Mouse (Mus musculus) cerebellum, adult 9-11 months (tissue): ENCODE measurements at regions not wholly inside any gene's neighbourhood (a gene's known extent, or its start where the extent isn't known, plus 50 kb on each side); places are given as distances from the start of the nearest gene placed in this dataset.

Source experiments
- DNase-seq: peaks from one replicate; pipeline ENCODE4 v3.0.0; 2022

DNA sequence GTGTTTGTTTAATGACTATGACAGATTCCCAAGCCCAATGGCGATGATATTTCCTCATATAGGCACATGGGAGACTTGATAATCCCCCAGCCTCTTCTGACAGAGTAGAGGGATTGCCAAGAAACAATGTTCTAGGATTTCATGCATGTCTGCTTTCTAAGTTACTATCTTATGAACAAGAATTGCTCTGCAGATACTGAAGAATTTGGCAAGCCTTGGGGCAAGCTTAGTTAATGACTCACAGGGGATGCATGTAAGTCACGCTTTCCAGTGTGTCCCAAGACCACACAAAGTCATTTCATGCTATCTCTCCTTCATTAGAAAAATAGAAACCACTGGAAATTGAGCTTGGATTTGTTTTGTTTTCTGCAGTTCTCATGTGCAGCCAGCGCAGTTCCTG, 376.2 kb downstream of the Dcdc2c start:
- DNase-seq = no peak

DNA sequence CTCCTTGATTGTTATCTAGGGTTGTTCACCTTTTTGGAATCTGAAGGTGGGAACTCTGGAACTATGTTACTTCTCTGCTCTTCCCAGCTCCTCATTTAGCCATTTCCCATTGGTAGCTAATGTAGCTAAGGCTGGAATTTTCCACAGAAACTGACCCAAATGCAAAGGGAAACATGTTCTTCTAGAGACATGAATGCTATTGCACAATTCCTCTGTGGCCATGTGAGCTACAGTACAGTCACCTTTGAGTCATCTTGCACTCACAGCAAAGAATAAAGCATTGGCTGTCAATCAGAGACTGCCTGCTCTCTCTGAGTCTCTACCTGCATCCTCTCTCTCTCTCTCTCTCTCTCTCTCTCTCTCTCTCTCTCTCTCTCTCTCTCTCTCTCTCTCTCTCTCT, 378.1 kb downstream of the Dcdc2c start:
- no peak for DNase-seq

DNA sequence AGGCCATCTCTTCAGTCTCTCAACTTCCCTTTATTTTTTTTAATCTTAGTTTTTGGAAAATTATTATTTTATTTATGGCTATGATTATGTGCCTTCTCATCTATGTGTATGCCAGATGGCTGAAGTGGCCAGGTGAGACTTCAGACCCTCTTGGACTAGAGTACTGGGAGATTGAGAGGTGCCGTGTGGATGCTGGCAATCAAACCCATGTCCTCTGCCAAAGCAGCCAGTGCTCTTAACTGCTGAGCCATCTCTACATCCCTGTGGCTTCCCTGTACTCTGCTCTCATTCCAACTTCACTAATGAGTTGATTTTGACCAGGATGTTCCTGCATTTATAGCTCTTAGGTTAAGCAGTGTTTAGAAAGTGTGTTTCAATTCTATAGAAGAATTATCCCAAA, 393.4 kb downstream of the Dcdc2c start:
- DNase-seq = no peak

DNA sequence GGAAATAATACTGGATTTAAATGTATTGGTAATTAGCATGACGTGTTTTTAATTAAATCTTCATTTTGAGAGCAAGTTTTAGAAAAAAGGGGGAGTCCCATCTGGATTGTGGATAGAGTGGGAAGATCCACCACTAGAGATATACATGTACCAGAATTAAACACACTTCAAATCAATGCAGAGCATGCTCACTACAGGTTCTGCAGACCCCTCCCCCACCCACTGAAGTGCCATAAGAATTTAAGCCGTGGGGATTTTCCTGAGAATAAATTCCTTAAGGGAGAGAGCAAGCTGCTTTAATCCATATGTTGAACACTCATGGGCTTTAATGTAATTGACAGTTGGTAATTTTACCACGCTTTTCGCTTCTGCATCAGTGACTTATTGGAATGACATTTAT, 401.4 kb downstream of the Dcdc2c start:
- no peak for DNase-seq

DNA sequence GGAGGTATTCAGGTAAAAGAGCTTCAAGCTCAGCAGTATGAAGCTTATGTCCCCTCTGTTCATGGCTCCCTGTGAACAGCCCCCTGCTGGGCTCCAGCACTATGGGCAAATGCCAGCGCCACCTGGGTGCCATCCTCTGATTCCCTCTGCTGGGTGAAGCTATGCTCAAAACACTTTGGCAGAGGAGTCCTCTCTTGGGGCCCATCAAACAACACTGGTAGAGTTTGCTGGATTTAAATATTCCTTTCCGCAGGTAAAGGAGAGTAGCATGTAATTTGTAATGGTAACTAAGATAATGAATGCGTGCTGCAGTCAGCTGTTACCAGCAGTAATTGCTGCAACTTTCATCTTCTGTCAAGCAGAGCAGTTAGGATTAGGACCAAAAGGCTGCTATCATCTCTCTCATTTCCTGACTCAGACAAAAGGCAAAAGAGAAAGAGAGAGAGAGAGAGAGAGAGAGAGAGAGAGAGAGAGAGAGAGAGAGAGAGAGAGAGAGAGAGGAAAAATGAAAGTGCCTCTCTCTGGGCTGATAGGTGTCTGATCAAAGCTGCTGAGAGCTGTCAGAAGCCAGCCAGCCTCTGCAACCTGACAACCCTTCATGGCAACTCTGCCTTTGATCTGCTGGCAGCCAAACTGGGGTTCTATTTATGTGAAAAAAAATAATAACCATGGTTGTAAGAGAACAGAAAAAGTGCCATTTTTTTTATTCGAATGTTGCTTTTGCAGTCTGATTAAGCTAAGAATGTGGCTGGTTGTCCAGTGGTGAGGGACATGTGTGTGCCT, 416.2 kb downstream of the Dcdc2c start:
- DNase-seq = no peak

DNA sequence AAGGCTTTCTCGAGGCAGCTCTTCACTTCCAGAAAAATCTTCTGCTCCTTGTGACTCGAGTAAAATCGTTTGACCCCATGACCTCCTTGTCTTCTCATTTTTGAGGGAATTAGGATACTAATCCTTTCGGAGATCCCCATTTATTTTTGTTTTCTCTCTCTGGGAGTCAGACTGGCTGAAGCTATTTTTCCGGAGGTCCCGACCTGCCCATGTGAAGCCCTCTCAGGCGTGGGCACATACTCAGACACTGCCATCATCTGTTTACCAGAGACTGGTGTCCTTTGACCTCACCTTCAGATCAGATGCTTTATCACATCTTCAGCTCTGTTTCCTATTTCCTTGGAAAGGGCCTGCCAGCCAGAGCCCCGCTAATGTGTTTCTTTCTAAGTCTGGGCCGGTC, 429.4 kb downstream of the Dcdc2c start:
- no peak for DNase-seq

DNA sequence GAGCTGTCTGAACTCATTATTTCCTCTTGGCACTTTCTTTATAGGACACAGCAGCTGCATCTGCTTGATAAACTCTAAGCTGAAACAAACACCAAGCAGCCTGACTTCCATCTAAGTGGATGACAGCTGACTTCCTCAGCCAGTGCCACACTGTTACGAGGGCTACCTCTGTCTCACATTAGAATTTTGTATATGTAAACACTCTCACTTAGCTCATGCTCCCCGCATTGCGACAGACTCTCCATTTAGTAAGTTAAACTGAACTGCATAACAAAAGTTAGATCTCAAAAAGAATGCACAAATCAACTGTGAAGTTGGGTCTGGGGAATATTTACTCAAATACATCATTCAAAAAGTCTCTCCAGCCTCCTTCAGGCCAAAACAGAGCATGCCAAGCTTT, 432.1 kb downstream of the Dcdc2c start:
- DNase-seq = no peak

DNA sequence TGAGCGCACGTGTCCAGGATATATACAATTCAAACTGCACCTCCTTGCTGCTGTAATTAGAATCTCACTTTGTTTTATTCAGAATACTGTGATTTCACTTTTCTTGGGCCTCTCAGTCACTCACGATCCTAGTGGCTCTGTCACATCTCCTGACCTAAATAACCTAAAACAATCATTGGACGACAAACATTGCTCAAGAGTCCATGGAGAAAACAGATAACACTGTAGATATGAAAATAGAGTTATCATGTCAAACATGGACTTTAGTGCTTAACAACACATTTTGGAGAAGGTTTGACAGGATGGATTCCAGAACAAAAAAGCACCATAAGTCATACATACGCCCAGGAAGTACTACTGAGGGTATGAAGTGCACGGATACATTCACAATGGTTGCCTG, 461.5 kb downstream of the Dcdc2c start:
- no peak for DNase-seq

DNA sequence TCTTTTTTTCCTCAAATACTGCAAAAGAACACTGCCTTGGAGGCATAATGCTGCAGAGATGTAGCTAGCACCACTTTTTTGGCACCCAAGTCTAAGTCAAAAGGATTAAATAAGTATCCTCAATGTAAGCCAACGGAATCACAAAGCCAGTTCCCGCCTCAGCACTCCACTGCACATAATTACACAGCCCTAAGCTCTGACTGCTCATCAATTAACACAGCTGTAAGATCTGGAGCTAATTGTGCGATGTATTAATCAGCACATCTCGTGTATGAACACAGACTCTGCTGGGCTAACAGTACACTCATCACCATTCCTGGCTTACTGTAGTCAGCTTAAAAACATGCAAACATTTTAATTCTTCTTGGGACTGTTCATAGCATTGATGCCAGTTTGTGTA, 466.7 kb downstream of the Dcdc2c start:
- DNase-seq = no peak

DNA sequence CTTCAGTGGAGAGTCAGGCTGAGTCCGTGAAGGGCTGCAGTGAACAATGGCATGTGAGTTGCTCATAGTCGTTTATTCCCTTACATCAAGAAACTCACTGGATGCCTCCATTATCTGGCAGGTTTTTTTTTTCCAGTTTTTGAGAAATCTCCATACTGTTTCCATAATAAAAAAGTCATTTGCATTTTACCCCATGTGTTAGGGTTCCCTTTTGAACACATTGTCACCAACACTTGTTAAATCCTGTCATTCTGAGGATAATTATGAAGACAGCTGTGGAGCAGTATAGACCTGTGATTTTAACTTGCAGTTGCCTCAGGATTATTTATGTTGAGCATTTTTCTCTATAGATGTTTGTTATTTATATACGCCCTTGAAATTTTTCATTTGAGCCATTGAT, 475.6 kb downstream of the Dcdc2c start:
- DNase-seq = no peak

DNA sequence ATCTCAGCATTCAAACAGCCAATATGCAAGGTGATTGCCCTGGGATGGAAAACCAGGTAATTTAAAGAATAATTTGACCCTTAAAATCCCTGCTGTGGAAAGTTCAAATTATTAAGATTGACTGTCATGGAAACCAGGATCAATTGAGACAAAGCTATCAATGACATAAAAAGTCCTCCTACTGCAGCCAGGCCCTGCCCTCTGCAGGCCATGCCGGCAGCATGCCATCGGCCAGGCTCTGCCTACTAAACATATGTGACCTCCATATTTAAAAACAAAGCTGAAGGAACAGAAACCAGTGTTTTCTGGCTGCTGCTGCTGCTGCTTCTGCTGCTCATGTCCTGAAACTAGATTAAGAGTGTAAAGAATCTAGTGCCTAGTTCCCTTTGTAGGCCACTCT, 483.6 kb downstream of the Dcdc2c start:
- DNase-seq = no peak

DNA sequence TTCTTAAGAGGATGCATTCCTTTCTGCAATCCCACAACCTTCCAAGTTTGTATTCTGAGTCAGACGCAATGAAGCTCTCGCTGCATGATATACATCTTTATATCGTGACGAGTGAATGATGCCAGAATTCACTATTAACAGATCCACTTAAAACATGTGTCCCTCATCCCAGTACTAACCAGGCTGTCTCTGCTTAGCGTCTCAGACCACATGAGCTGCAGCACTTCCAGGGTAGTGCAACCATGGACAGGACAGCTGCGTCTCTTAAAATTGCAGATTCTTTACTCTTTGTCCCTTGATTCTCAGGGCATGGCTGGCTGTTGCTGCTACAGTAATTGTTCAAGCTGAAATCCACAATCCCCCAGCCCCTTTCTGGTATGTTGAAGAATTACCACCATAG, 491.9 kb downstream of the Dcdc2c start:
- no peak for DNase-seq

DNA sequence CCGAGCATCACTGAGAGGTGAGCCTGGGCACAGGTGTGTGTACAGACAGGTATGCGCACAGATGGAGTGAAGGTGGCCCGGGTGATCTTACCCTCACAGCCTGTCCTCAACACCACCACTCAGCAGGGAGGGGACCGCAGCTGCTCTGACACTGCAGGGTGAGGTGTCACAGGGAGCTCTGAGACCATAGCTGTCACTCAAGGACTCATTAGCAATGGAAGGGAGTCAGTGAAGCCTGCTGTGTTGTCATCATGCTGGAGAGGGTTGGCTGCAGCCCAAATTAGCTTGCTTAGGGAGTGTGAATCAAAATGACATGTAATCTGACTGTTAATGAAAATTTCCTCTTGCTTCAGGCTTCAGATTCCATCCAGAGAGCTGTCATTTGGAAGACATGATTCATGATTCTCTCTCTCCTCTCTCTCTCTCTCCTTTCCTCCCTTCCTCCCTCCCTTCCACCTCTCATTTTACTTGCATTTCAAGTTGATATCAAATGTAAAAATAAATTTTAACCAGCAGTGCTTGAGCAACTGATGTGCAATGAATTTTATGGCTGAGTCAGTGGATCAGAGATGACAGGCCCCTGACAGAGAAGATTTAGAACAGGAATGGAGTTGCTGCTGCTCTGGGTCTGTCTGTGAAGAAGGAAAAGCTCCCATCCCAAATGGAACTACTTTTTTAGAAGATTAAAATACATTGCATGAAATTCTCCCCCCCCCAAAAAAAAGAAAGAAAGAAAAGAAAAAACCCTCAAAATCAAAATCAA, 496.5 kb downstream of the Dcdc2c start:
- peak; percentile 4 for DNase-seq

DNA sequence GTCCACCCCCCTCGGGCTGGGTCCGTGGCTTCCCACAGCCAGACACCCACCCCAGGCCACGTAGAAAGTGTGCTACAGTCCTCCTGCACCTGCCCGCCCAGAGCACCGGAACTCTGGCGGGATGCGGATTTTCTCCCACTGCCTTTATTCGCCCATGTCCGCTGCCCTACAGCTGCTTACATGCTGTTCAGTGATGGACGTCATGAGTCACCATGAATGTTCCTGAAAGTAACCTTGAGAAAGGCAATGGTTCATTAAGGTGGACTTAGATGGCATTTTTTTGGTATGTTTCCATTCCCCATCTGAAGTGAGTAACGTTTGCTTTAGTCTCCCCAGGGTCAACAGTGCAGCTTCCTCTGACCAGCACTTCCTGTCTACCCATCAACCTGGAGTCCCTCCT, 497.8 kb downstream of the Dcdc2c start:
- no peak for DNase-seq

DNA sequence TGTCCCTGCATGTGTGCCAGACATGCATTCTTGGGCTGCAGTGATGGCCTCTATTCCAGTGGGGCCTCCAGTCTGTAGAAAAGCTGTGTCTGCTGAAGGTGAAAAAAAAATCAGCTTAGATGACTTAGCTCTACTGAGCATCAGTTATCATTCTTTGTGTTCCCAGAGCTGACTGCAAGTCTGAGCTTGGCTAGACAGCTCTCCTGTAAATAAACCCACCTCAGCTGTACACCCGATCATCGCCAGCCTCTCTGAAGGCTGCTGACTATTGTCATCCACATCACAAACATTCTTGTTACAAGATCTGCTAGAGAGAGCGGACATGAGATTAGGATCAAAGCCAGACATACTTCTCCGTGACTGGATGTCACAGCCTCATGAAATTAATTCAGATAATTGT, 504.2 kb downstream of the Dcdc2c start:
- no peak for DNase-seq

DNA sequence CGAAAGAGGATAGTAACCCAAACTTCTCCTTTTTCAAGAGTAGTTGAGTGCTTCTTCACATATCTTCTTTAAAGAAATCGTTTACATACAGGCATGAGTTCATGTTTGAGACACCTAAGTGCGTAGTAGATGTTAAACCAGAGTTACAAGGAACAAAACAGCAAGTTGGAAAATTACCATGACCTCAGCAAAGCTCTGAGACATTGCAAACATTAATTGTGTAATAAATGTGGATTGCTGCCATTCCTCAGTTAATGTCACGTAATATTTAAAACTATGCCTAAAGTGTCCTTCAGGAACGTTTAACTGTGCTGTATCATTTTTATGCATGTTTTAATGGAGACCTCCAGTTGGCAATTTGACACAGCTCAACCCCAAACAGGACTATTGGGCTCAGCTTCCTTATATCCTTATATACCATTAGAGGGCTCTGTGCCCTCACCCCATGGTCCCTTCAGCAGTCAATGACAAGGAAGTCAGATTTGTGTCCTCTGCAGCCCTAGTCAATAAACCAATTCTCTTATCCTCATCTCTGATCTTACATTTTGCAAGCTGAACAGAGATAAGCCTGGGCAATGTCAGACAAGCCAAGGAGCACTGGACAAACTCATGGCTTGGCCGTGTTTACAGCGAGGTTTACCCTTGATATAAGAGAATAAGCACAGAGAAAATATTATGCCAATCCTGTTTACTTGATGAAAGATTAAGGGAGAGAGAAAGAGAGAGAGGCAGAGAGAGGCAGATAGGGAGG, 513.9 kb downstream of the Dcdc2c start:
- no peak for DNase-seq

DNA sequence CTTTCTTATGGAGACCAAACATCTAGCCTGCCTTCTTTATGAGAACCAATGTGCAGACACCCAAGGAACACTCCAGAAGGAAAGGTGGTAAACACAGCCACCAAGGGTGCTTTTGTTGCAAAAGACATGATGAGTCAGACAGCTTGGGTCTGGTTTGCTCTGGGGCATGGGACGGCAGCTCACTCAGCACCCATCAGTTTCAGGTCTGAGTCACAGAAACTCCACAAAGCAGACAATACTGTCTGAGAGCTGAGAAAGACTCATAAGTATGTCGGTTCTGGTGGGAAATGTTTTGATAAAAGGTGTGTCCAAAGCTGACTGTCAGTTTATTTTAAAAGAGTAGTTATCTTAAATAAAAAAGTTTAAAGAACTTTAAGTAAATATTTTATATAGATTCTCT, 553.0 kb downstream of the Dcdc2c start:
- no peak for DNase-seq

DNA sequence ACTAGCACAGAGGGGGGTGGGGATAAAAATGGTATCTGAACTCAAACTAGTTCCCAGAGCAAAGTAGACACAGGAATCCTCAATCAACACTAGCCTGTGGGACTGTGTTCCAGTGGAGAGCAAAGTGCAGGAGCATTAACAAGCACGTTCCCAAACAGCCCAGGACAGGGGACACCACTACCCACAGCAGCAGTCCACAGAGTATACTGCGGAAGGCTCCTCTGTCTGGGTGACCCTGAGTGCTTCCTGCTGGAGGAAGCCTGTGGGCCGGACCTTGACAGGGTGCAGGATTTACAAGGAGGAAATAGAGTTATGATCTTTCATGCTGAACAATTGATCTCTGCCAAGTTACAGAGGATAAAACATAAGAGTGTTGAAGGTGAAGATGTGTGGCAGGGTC, 560.0 kb downstream of the Dcdc2c start:
- DNase-seq = no peak

DNA sequence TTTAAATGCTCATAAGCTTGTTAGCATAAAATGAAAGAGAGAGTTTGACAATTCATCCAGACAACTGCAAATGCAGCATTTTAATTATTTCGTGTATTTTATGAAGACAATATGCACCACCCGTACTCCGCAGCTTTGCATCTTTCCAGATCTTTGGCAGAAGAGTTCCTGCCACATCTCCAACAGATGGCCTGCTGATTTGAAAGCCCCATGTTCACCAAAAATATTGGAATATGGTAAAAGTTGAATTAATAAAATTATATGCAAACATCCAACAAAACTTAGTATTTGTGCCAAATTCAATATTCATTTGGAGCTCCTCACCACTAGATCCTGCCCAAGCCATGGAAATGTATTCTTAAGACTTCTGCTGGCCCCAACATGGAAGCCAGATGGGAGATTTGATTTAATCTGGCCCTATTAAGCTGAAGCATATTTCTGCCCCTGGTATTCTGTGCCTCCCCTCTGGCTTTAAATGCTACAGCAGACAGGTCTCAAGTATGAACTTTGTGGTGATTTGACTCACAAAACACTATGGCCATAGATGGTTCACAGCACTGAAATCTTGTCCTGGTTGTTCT, 567.8 kb downstream of the Dcdc2c start:
- no peak for DNase-seq

DNA sequence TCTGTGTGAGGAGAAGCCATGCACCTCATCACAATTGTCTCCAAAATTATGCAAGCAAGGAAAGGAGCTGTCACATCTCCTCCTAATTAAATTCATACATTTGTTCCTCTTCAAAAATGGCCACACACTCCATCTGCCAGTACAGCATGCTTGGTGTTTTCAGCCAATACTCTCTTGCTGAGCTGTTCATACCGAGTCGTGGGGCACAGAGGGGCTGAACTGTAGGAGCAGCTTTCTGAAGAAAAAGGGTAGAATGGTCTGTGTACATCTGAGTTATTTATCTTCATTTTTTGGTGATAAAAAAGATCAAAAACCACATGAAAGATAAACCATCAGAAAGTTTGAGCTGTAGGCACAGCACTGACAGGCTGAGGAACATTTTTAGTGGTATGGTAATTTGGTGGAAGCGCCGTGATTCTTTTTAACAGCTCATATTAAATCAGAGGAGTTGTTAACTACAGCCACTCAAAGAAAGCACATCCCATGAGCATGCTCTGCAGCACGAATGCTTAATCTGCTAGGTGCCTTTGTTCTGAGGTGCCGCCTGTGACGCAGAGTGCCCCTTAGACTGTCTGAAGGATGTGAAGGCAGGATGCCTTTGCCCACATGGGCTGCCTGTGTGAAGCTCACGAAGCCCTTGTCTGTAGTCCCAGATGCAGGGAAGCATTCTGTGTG, 573.8 kb downstream of the Dcdc2c start:
- no peak for DNase-seq

DNA sequence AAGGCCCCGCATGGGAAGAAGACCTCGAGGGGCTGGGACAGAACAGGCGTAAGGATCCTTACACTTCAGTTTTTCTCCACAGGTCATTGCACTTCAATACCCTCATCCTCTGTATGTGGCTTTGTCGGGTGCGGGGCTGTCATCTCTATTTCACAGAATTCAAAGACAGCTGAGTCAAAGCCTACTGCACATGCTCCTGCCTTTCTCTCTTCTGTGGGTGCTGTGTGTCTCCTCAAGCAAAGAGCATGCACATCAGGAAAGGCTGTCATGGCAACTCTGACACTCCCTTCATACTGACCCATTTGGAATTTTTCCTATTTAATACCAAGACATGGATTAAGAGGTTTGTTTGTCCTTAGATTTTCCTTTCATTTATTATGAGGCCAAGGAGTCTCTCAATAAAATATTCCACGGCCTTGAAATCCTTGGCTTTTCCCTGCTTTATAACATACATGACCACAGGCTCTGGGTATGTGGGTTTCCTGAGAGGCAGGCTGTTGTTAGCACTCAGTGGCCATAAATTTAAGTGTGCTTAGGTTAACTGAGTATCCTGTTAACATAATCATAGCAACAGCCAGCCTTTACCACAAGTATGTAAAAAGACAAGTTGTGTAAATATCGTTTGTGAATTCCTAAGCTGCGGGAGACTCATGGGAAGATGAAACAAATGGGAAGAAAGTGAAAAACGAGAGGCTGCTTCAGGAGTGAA, 574.5 kb downstream of the Dcdc2c start:
- no peak for DNase-seq

DNA sequence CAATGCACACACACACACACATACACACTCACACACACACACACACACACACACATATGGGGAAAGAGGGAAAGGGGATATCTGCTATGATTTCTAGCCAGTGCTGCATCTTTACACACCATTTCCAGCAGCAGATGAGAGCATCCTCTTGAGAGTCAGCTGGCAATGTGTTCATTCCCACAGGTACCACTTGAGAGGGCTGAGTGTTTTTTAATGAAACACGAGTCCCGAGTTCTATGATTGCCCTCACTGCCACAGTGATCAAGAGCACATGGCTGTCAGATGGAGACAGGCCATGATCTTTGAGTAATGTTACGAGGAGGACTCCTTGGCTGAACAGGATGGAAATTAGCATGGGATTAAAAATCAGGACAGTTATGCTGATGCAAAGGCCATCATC, 589.3 kb downstream of the Dcdc2c start:
- no peak for DNase-seq
